Mouse (Mus musculus) hindbrain, embryonic 16.5 days (tissue): ENCODE results near the gene Cerk. TPM values are rescaled to one million over a fixed set of nuclear protein-coding genes. Genes with fewer than 3 reads are reported as not detected.

ENCODE experiments used
- polyA plus RNA-seq: library from polyadenylated mRNA; unstranded; fragments of >200 nt; fragmentation: Nextera tagmentation; extraction: Ambion mirVana; gene quantifications from 2 replicates; pipeline ENCODE4 v1.2.1, GENCODE M21; 2015

Cerk gene
- polyA plus RNA-seq, 1 experiment from 2014 or later, result 25.3 TPM

Other genes with a start within 250 kb of the Cerk start
- gene Celsr1, start 152.4 kb downstream of the Cerk start, polyA plus RNA-seq, result 0.76 and 1.2 TPM in 2 replicates
- 18.4 and 30.4 TPM in 2 replicates for gene Gramd4, start 128.4 kb downstream of the Cerk start, polyA plus RNA-seq
- 12.6 and 13.2 TPM in 2 replicates for gene Tbc1d22a, start 28.3 kb upstream of the Cerk start, polyA plus RNA-seq